Mouse (Mus musculus): Measurements from ENCODE around the gene Ino80b.

DNA sequence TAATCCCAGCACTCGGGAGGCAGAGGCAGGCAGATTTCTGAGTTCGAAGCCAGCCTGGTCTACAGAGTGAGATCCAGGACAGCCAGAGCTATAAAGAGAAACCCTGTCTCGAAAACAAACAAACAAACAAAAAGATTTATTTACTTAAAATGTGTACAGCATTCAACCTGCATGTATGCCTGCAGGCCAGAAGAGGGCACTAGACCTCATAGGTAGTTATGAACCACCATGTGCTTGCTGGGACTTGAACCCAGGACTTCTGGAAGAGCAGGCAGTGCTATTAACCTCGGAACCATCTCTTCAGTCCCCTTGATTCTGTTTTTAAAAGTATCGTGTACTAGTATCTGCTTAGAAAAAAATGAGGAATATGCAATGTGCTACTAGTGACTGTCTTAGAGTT lies 2.2 kb upstream of the Ino80b start:
- TF ChIP-seq CTCF (IDR thresholded peaks at IDR 0.05; ENCODE audit: low read depth, low read length) (no peak), POLR2A (IDR thresholded peaks at IDR 0.05; ENCODE audit: borderline replicate concordance, low read depth, low read length) (no peak)

All from bone marrow macrophage, adult 2 months (primary cell).